Mouse (Mus musculus): Measurements from ENCODE around the gene Mycl. TPM values are rescaled to one million over a fixed set of nuclear protein-coding genes. Genes with fewer than 3 reads are reported as not detected.

Mycl gene
- polyA plus RNA-seq, 1 experiment: 0.02 TPM

DNA sequence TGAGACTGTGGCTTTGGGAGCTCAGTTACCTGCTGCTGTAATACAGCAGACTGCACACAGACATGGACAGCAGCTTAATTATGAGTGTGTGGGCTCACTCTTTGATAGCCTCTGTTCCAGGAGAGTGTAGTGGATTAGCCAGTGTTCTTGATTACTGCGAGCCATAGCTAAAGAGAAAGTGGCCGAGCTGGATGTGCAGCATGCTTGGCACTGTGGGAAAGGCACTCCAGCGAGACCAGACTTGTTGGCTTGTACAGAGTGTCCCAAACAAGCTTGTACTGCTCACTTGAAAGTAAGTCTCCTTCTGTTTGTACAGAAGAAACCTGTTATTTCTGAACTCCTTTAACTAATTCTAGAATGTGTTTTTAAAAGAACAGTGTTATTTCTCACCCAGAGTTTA is 50.8 kb downstream of the Mycl start:
- Histone ChIP-seq H3K27me3 (ENCODE audit: control insufficient read depth) (no peaks in the 10 kb centered on the region), H3K4me3 (replicated peaks) (no peak overlapping the region), H3K9me3 (ENCODE audit: control insufficient read depth, low read length) (no peaks in the 10 kb centered on the region), H3K4me1 (ENCODE audit: control insufficient read depth) (no peaks in the 10 kb centered on the region), H3K36me3 (ENCODE audit: control insufficient read depth) (peaks cover 70% of the 10 kb centered on the region)
- TF ChIP-seq TAL1 (IDR thresholded peaks at IDR 0.05; ENCODE audit: low read length): no peak
- no peak for TF ChIP-seq GATA1 (IDR thresholded peaks at IDR 0.05; ENCODE audit: low read length)

DNA sequence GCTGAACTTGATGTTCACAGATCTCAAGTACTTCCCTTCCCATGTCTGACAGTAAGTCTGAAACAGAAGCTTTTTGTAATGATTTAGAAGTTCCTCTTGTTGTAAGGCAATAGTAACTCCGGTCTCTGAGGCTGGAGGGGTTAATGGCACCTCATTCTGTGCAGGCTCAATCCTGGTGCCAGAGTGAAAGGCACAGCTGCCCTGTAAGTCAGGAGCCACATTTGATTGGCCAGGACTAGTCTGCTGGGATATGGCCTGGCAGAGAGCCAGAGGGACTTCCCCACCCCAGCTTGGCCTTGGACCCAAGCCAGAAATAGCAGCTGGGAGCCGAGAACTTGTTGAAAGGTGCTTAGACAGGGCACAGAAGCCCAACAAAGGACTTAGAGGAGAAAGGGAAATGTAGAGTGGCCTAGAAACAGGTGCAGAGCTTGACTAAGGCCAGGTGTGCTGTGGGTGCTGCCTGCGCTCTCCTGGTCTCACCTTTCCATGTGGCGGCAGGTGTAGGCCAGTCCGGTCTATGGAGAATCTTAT is 55.3 kb downstream of the Mycl start:
- TF ChIP-seq GATA1 (IDR thresholded peaks at IDR 0.05; ENCODE audit: low read length) (no peak), TAL1 (IDR thresholded peaks at IDR 0.05; ENCODE audit: low read length) (no peak)
- H3K4me1 ChIP-seq (ENCODE audit: control insufficient read depth): no peaks in the 10 kb centered on the region
- no peaks in the 10 kb centered on the region for H3K9me3 ChIP-seq (ENCODE audit: control insufficient read depth, low read length)
- no peaks in the 10 kb centered on the region for H3K27me3 ChIP-seq (ENCODE audit: control insufficient read depth)
- H3K4me3 ChIP-seq (replicated peaks): no peak overlapping the region
- peaks cover 88% of the 10 kb centered on the region for H3K36me3 ChIP-seq (ENCODE audit: control insufficient read depth)

Other genes with a start within 250 kb of the Mycl start
- 0.14 and 0.17 TPM in 2 replicates for gene Ppt1, start 159.4 kb upstream of the Mycl start, polyA plus RNA-seq (2012)
- gene Cap1, start 109.6 kb upstream of the Mycl start, polyA plus RNA-seq (2012): 0.52 and 0.64 TPM in 2 replicates
- gene Mfsd2a, start 34.5 kb upstream of the Mycl start, polyA plus RNA-seq (2012): not detected in 2 replicates
- gene Trit1, start 20.9 kb downstream of the Mycl start, polyA plus RNA-seq (2012): 0.04 TPM in 1 of 2 replicates, not detected in the other
- not detected in 2 replicates for gene Bmp8b, start 109.5 kb downstream of the Mycl start, polyA plus RNA-seq (2012)
- gene Oxct2b, start 120.6 kb downstream of the Mycl start, polyA plus RNA-seq (2012): not detected in 2 replicates
- gene Ppie, start 144.3 kb downstream of the Mycl start, polyA plus RNA-seq (2012): 0.44 and 0.53 TPM in 2 replicates
- gene Hpcal4, start 187.6 kb downstream of the Mycl start, polyA plus RNA-seq (2012): not detected in 2 replicates
- gene Nt5c1a, start 205.9 kb downstream of the Mycl start, polyA plus RNA-seq (2012): not detected in 2 replicates
- gene Heyl, start 237.9 kb downstream of the Mycl start, polyA plus RNA-seq (2012): not detected in 2 replicates